Mouse (Mus musculus): ENCODE measurements around the gene Rnf169.
"Not testable (repeated sequence)": the region's sequence is repeated elsewhere in the genome, so short reads cannot be mapped to it uniquely, and the experiment has no call there.

Gene Rnf169

GRCm38 (mm10) chr7:99946356-99946755 is 33.9 kb downstream of the Rnf169 start:
- DNase-seq (ENCODE audit: low spot score): no peak

- DNase-seq (ENCODE audit: low spot score): no peak
Observed at GRCm38 (mm10) chr7:99945939-99946338, 34.3 kb downstream of the Rnf169 start.

GRCm38 (mm10) chr7:99945012-99945411 is 35.2 kb downstream of the Rnf169 start:
- DNase-seq (ENCODE audit: low spot score): not testable (repeated sequence)

DNA sequence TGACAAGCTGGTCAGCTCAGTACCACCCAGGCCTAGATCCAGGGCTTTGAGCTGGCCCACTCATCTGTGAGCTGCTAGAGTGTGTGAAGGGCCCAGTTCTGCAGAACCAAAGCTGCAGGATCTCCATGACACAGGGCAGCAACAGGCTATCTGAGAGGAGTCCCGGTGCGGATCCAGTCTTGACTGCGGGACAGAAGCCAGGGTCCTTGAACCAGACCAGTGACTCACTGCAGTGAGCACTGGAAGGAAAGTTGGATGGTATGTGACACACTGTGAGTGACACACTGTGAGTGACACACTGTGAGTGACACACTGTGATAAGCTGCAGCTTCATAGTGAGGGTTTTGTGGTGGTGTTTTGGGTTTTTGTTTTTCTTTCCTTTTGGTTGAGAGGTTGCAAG is 35.7 kb downstream of the Rnf169 start:
- DNase-seq (ENCODE audit: low spot score): no peak

GRCm38 (mm10) chr7:99940669-99941068 is 39.6 kb downstream of the Rnf169 start:
- no peak for DNase-seq (ENCODE audit: low spot score)

GRCm38 (mm10) chr7:99935758-99936157 is 44.5 kb downstream of the Rnf169 start:
- DNase-seq (ENCODE audit: low spot score): no peak

DNA sequence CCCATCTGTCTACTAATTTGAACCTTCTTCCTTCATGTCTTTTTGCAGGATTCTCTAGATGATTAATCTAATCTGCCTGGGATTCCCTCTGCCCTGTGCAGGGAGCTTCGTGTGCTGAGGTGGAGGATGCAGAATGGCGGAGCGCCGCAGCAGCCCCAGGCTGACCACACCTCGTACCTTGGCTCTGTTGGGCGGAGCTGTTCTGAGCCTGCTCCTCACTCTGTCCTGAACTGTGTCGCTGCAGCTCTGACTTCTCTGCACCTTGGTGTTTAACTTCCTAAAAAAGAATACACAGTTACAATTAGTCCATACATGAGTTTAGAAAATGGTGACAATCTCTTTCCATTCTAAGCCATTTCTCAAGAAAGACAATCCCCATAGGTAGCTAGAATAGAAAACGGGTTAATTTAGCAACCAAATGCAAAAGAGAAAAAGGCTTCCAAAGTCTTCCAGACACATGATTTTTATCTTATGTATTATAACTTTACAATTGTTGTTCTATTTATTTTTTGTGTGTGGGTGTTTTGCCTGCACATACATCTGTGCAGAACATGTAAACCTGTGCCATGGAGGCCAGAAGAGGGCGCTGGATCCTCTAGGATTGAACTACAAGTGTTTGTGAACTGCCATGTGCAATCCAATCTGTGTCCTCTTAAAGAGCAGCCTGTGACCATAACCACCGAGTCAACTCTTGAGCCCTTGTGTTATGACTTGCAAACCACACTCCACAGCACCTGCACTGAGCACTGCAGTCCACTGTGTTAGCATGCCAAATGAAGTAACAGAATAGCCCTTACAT is 53.1 kb downstream of the Rnf169 start:
- DNase-seq (ENCODE audit: low spot score): peak; percentile 75

DNA sequence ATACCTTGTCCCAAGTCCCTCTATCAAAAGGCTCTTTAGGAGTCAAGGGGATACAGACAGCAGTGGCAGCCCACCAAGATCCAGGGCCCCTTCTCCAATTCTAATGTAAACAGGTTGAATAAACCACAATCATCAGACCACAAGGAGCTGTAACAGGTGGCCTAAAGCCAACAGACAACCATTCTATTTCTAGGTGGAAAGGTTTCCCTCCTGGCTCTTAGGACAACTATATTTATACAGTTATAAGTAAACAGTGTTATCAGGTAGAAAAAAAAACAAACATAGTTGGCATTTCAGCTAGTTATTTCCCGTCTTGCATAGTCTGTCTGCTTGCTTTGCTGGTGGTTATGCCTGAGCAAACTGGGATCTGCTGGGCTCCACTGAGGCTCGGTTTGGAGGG is 59.8 kb downstream of the Rnf169 start:
- DNase-seq (ENCODE audit: low spot score): no peak

GRCm38 (mm10) chr7:99919971-99920370 is 60.3 kb downstream of the Rnf169 start:
- DNase-seq (ENCODE audit: low spot score): no peak

DNA sequence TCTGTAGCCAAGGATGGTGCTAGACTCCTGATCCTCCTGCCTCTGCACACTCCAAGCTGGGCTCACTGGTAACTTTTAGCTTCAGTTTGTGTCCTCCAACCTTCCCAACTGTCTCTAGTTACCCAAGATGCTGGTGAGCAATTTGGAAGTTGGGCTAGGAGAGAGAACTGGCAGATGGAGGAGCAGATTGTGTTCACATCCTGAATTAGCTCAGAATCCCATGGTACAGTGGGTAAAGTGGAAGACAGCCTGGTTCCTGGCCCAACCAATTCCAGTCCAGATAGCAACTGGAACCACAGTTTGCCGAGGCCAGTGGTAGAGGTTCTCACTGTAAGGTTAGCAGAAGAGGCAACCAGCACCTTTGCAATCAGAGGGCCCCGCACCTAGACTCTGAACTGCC is 61.1 kb downstream of the Rnf169 start:
- DNase-seq (ENCODE audit: low spot score): no peak

GRCm38 (mm10) chr7:99917320-99917844 is 62.9 kb downstream of the Rnf169 start:
- DNase-seq (ENCODE audit: low spot score): peak; percentile 69

- DNase-seq (ENCODE audit: low spot score): peak; percentile 77
Observed at GRCm38 (mm10) chr7:99916741-99917319, 63.4 kb downstream of the Rnf169 start.

DNA sequence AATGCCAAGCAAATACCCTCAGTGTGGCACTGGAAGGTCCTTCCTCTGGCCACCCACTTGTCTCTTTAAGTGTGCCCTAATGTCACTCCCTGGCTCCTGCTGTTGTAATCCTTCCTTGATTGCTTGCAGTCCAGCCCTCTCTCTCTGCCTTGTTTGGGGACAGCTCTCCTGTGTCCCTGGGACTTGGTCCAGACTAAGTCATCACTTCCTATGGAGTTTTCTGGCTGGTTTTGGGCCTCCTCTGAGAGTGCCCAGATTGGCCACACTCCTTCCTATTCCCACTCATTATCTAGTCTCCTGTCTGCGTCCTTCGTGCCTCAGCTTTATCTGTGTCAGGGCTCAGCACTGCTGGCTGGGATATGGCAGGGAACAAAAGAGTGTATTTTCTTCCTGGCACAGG is 64.7 kb downstream of the Rnf169 start:
- DNase-seq (ENCODE audit: low spot score): no peak

GRCm38 (mm10) chr7:99914316-99914715 is 65.9 kb downstream of the Rnf169 start:
- DNase-seq (ENCODE audit: low spot score): no peak

DNA sequence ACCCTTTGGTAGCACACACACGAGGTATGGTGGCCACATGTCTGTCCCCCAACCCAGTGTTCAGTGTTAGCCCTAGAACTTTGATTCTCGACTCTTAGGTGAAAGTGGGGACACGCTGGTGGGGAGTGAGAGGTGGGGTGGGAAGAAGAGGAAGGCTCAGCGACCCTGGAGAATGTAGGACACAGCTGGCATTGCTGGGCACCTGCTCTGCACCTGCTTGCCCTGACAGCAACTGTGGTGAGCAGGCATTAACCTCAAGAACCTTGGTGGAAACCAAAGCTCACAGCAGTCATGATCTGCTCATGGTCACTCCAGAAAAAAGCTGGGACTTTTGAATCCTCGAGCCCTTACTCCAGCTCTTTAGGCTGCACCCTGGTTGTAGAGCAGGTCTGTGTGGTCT is 69.2 kb downstream of the Rnf169 start:
- no peak for DNase-seq (ENCODE audit: low spot score)

DNA sequence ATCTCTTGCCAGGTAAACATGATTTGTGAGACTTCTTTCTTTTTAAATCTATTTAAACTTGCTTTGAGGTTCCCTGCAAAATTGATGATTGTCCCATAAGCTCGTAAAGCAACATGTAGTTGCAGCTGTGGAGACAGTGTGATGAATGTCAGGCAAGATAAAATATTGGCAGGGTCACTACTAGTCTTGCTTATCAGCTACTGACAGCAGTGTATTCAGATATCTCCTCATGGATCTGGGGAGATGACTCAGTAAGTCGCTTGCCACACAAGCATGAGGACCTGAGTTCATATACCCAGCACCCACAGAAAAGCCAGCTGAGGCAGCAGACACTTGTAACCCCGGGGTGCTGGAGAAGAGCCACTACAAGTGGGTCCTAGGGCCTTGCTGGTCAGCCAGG is 72.8 kb downstream of the Rnf169 start:
- no peak for DNase-seq (ENCODE audit: low spot score)

DNA sequence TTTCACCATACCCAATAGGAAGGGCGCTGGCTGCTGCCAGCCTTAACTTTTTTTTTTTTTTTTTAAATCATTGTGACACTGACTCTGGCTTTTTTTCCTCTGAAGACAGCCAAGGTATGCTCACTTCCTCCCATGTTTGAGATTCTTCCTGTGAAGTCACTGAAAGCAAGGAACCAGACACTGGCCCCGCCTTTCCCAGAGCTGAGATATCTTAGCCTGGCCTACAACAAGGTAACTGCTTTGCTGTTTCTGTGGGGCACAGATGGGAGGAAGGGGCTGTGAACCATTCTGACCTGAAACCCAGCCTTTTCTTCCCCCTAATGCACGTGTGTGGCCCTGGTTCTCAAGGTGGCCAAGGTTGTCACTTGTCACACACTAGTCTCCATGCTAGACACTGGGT is 73.9 kb downstream of the Rnf169 start:
- no peak for DNase-seq (ENCODE audit: low spot score)

DNA sequence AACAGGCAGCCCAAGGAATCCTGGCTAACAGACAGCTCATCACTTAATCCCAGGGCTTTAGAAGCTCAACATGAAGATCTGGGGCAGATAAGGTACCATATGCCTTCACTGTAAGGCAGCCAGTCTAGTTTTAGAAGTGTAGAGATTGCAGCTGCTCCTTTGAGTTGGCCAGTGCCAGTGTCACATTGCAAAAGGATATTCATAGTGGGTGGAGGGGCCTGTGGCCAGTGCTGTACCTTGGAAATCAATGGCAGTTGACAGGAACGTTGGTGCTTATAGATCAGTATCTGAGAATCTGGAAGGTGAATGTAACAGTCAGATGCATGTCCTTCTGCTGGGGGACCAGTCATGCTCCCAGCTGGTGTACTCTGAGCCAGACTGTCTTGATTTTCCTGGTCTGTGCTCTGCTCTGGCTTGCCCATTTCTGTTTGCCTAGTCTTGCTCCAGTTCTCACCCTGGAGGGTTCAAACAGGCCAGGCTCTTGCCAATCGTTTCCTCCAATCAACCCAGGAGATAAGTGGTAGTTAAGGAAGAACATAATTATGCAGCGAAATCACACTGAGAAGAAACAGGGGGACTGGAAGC is 75.7 kb downstream of the Rnf169 start:
- no peak for DNase-seq (ENCODE audit: low spot score)

DNA sequence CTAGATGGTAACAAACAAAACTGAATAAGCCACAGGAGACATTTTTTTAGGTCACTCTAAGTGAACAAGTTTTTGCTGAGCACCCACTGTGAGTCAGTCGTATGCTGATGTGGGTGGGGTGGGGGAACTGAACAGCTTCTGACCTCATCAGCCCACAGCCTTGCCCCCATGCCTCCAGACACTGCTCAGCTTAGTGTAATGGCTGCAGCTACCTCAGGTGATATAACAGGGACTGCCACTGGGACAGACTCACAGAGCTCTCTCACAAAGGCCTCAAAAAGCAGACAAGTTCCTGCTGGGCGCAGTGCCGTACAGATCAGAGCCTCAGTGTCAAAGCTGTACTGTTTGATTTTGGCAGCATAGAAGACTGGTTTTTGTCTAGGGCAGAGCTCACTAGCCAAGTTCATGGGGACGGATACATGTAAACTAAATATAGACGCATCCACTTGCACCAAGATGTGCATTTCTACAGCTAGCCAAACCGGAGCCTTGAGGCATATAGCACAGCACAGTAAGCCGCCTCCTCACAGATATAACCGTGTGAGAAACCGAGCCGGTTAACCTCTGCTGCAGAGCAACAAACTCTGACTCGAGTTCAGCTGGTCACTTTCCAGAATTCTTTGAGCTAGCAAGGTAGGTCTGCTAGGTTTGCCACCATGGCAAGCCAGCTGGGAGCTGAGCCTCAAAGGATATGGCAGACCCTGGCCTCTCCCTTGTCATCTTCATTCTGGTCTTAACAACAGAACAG is 77.2 kb downstream of the Rnf169 start:
- DNase-seq (ENCODE audit: low spot score): no peak

GRCm38 (mm10) chr7:99902208-99902607 is 78.0 kb downstream of the Rnf169 start:
- DNase-seq (ENCODE audit: low spot score): no peak

- no peak for DNase-seq (ENCODE audit: low spot score)
Observed at GRCm38 (mm10) chr7:99896905-99897304, 83.3 kb downstream of the Rnf169 start.

DNA sequence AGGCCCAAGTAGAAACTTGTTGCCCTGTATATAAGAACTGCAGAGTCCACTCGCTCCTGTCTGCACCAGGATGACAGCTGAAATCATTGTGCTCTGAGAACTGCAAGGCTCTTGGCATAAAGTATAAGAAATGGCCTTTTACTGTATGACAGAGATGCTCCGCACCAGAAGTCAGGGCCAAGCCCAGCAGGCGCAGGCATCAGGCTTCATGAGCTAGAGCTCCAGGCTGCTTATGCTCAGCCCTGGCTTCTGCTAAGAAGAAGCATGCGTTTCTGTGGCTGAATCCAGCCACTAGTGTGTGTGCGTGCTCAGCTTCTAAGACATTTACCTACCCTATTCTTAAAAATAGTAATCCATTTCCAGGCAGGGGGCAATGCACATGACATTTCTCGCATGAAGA is 85.8 kb downstream of the Rnf169 start:
- no peak for DNase-seq (ENCODE audit: low spot score)

DNA sequence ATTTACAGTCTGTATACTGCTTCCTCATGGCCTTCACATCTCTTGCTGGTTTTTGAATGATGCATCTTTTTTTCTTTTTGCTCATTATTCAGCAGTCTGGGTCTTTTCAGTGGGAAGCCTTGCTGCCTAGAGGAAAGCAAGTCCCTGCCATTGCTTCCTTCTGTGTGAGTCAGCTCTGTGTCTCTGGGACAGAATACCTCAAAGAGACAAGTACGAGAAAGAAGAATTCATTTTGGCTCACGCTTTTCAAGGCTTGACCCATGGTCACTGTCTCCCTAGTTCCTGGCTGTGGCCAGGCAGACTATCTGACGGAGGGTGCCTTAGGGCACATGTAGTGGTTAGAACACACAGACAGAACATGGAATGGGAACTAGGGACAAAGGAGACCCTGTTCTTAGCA is 86.3 kb downstream of the Rnf169 start:
- no peak for DNase-seq (ENCODE audit: low spot score)

All from retina, embryonic 14.5 days (tissue).